Mouse (Mus musculus) cerebellum, postnatal 4 days (tissue): ENCODE data around the gene Ptpn3.
"Not testable (repeated sequence)": the region's sequence is repeated elsewhere in the genome, so short reads cannot be mapped to it uniquely, and the experiment has no call there.

Source experiments
- DNase-seq, 2 experiments: peaks; one replicate each; pipeline ENCODE4 v3.0.0; 2022; ENCODE audit warnings: low spot score in 2 of 2, mixed read lengths in 1 of 2

The Ptpn3 gene

GRCm38 (mm10) chr4:57228601-57229520 lies 72.8 kb downstream of the Ptpn3 start:
- peak in 1 of 2 experiments; percentile 28 for DNase-seq

GRCm38 (mm10) chr4:57224776-57225175 lies 76.9 kb downstream of the Ptpn3 start:
- no peak for DNase-seq

GRCm38 (mm10) chr4:57217746-57218145 lies 83.9 kb downstream of the Ptpn3 start:
- no peak for DNase-seq

- no peak for DNase-seq
Measured at GRCm38 (mm10) chr4:57216535-57216934, 85.1 kb downstream of the Ptpn3 start.

GRCm38 (mm10) chr4:57214852-57215251 lies 86.8 kb downstream of the Ptpn3 start:
- DNase-seq: no peak

- no peak for DNase-seq
Measured at GRCm38 (mm10) chr4:57214114-57214513, 87.5 kb downstream of the Ptpn3 start.

- no peak for DNase-seq
Measured at GRCm38 (mm10) chr4:57211706-57212105, 89.9 kb downstream of the Ptpn3 start.

GRCm38 (mm10) chr4:57205908-57206307 lies 95.7 kb downstream of the Ptpn3 start:
- DNase-seq: no peak

GRCm38 (mm10) chr4:57204780-57205179 lies 96.9 kb downstream of the Ptpn3 start:
- peak in 1 of 2 experiments; percentile 56 for DNase-seq

- no peak for DNase-seq
Measured at GRCm38 (mm10) chr4:57202660-57203361, 98.8 kb downstream of the Ptpn3 start.

GRCm38 (mm10) chr4:57202132-57202531 lies 99.5 kb downstream of the Ptpn3 start:
- no peak for DNase-seq

GRCm38 (mm10) chr4:57200661-57201060 lies 101.0 kb downstream of the Ptpn3 start:
- DNase-seq: no peak

GRCm38 (mm10) chr4:57198666-57199393 lies 102.8 kb downstream of the Ptpn3 start:
- DNase-seq: not testable (repeated sequence)

- no peak for DNase-seq
Measured at GRCm38 (mm10) chr4:57191543-57192283, 109.9 kb downstream of the Ptpn3 start.

GRCm38 (mm10) chr4:57189881-57190280 lies 111.8 kb downstream of the Ptpn3 start:
- no peak for DNase-seq

GRCm38 (mm10) chr4:57186035-57186434 lies 115.6 kb downstream of the Ptpn3 start:
- no peak for DNase-seq

- DNase-seq: no peak
Measured at GRCm38 (mm10) chr4:57185462-57185861, 116.2 kb downstream of the Ptpn3 start.

GRCm38 (mm10) chr4:57183493-57183892 lies 118.1 kb downstream of the Ptpn3 start:
- DNase-seq: peak in 1 of 2 experiments; percentile 30

- DNase-seq: peak in 1 of 2 experiments; percentile 18
Measured at GRCm38 (mm10) chr4:57181538-57181937, 120.1 kb downstream of the Ptpn3 start.

GRCm38 (mm10) chr4:57178881-57179280 lies 122.8 kb downstream of the Ptpn3 start:
- no peak for DNase-seq

GRCm38 (mm10) chr4:57175329-57175728 lies 126.3 kb downstream of the Ptpn3 start:
- no peak for DNase-seq
